19 mouse cellular contexts compared by ENCODE assay signal in genomic region chr10:110939717-110940116, GRCm38 (mm10). TPM values are rescaled to one million over a fixed set of nuclear protein-coding genes. Genes with fewer than 3 reads are reported as not detected.
DNase-seq lines count a peak whose midpoint lies in the region; ATAC-seq and TF ChIP-seq lines count a peak whose summit lies in the region.
"Had no signal": no experiment of that assay in that cellular context is flagged by ENCODE, and none has a peak within 500 bp of the region (broad histone marks: within the 10 kb centered on the region; RNA-seq: fewer than 3 reads in every experiment).

No protein-coding gene starts in this region.

- ATAC-seq in embryonic facial prominence, embryonic 14.5 days (ENCODE audit: low read depth): no peak
- ATAC-seq: Patski had no signal

- no peak for DNase-seq in embryonic facial prominence, embryonic 14.5 days (ENCODE audit: low spot score)
- DNase-seq in embryonic facial prominence, embryonic 10.5 days (ENCODE audit: low spot score): no peak
- no peak for DNase-seq in layer of hippocampus, adult 2 months (ENCODE audit: low spot score in 2 of 2)
- no peak for DNase-seq in layer of hippocampus, postnatal 36 days
- DNase-seq in brain, embryonic 14.5 days (ENCODE audit: low read depth): peak; percentile 62
- peak; percentile 39 to 58 for DNase-seq in cerebellum, postnatal 25 days
- DNase-seq in thymus, postnatal 14 days: no peak
- no peak for DNase-seq in kidney, postnatal 10 days
- DNase-seq: kidney, adult 11 months; kidney, postnatal 14 days; liver; lung, adult 18-20 months; thymus, postnatal 36 days had no signal

- no peak overlapping the region for H3K4me2 ChIP-seq in embryonic facial prominence, embryonic 14.5 days (ENCODE audit: low read depth, low read length)
- H3K4me2 ChIP-seq: heart, embryonic 15.5 days; hindbrain, embryonic 12.5 days; neural tube, embryonic 13.5 days; stomach, embryonic 15.5 days had no signal

- no peaks in the 10 kb centered on the region for H3K27me3 ChIP-seq in embryonic facial prominence, embryonic 14.5 days (replicated peaks; ENCODE audit: control insufficient read depth, insufficient read depth, low read length)
- no peaks in the 10 kb centered on the region for H3K27me3 ChIP-seq in embryonic facial prominence, embryonic 10.5 days (replicated peaks; ENCODE audit: low read depth, poor library complexity, severe bottlenecking)
- H3K27me3 ChIP-seq: heart, embryonic 15.5 days; hindbrain, embryonic 12.5 days; megakaryocyte, embryonic 14.5 days; neural tube, embryonic 13.5 days; Patski; stomach, embryonic 15.5 days had no signal

- H3K36me3 ChIP-seq in embryonic facial prominence, embryonic 14.5 days (ENCODE audit: control insufficient read depth, insufficient read depth, low read length): peaks cover 64% of the 10 kb centered on the region
- peaks cover 93% of the 10 kb centered on the region for H3K36me3 ChIP-seq in embryonic facial prominence, embryonic 10.5 days (replicated peaks)

- H3K27ac ChIP-seq in embryonic facial prominence, embryonic 14.5 days (replicated peaks; ENCODE audit: low read depth, low read length): 0 out of 2 replicates have a peak overlapping the region, but pooled peaks have one; percentile 15
- H3K27ac ChIP-seq in embryonic facial prominence, embryonic 10.5 days (replicated peaks): no peak overlapping the region
- H3K27ac ChIP-seq in layer of hippocampus, adult 2 months: peak overlapping the region; percentile 81
- H3K27ac ChIP-seq: heart, embryonic 15.5 days; hindbrain, embryonic 12.5 days; neural tube, embryonic 13.5 days; stomach, embryonic 15.5 days had no signal

- H3K4me1 ChIP-seq in embryonic facial prominence, embryonic 14.5 days (ENCODE audit: control insufficient read depth, insufficient read depth, low read length): no peaks in the 10 kb centered on the region
- H3K4me1 ChIP-seq in embryonic facial prominence, embryonic 10.5 days: no peaks in the 10 kb centered on the region
- H3K4me1 ChIP-seq: hindbrain, embryonic 12.5 days; stomach, embryonic 15.5 days had no signal

- no peak overlapping the region for H3K9ac ChIP-seq in embryonic facial prominence, embryonic 14.5 days (ENCODE audit: low read depth, low read length)
- H3K9ac ChIP-seq: heart, embryonic 15.5 days; hindbrain, embryonic 12.5 days; neural tube, embryonic 13.5 days; stomach, embryonic 15.5 days had no signal

- WGBS in embryonic facial prominence, embryonic 14.5 days: 67% methylated on average over 4 of the region's 4 CpGs
- 82% methylated on average over 4 of the region's 4 CpGs for WGBS in embryonic facial prominence, embryonic 10.5 days

- no peak for TF ChIP-seq POLR2A in brain, embryonic 14.5 days (IDR thresholded peaks at IDR 0.05; ENCODE audit: borderline replicate concordance, extremely low read depth, insufficient read depth, insufficient read length, poor library complexity, severe bottlenecking)

- H3K4me3 ChIP-seq in embryonic facial prominence, embryonic 14.5 days (ENCODE audit: low read depth, low read length): no peak overlapping the region
- no peak overlapping the region for H3K4me3 ChIP-seq in embryonic facial prominence, embryonic 10.5 days
- H3K4me3 ChIP-seq in layer of hippocampus, adult 2 months: no peak overlapping the region
- H3K4me3 ChIP-seq: heart, embryonic 15.5 days; hindbrain, embryonic 12.5 days; megakaryocyte, embryonic 14.5 days; neural tube, embryonic 13.5 days; stomach, embryonic 15.5 days had no signal

- H3K9me3 ChIP-seq in embryonic facial prominence, embryonic 14.5 days (ENCODE audit: control insufficient read depth, low read length): no peaks in the 10 kb centered on the region
- H3K9me3 ChIP-seq in embryonic facial prominence, embryonic 10.5 days: no peaks in the 10 kb centered on the region
- H3K9me3 ChIP-seq: heart, embryonic 15.5 days; hindbrain, embryonic 12.5 days; megakaryocyte, embryonic 14.5 days; neural tube, embryonic 13.5 days; stomach, embryonic 15.5 days had no signal

- TF ChIP-seq CTCF in layer of hippocampus, adult 2 months (conservative IDR thresholded peaks at IDR 0.05): no peak
- no peak for TF ChIP-seq CTCF in brain, embryonic 14.5 days (IDR thresholded peaks at IDR 0.05; ENCODE audit: borderline replicate concordance, extremely low read depth, insufficient read depth, insufficient read length)

RNA-seq across cellular contexts. Expression of gene Csrp2, which starts 20.1 kb away (rescaled TPM):
- 165 and 169 TPM in 2 replicates for polyA plus RNA-seq in embryonic facial prominence, embryonic 14.5 days (2014; fragmentation: Nextera tagmentation; extraction: Ambion mirVana)
- 275 and 290 TPM in 2 replicates for polyA plus RNA-seq in embryonic facial prominence, embryonic 10.5 days (2016; fragmentation: Nextera tagmentation; extraction: Ambion mirVana)
- total RNA-seq in layer of hippocampus, adult 2 months (2021): 10 to 100 TPM; 20.2 to 24.6 TPM
- total RNA-seq in layer of hippocampus, postnatal 36 days (2021): 10 to 100 TPM; 24.7 to 26.1 TPM
- polyA plus RNA-seq in brain, embryonic 14.5 days (2012; rRNA removed): 108 and 138 TPM in 2 replicates

Comparison
In these comparisons a context has a peak if more than half of its experiments do, and no peak if none do; other contexts are left out.
1. DNase-seq: peak in brain, embryonic 14.5 days (single experiment) and cerebellum, postnatal 25 days (2 of 2); none in embryonic facial prominence, embryonic 14.5 days (single experiment), embryonic facial prominence, embryonic 10.5 days (single experiment), layer of hippocampus, adult 2 months (0 of 2), layer of hippocampus, postnatal 36 days (0 of 2), thymus, postnatal 14 days (single experiment) and kidney, postnatal 10 days (single experiment).